Mouse (Mus musculus) lung, postnatal 0 days (tissue): ENCODE data around the gene Fndc3a.

Experiments used
- CTCF ChIP-seq: IDR thresholded peaks from 2 replicates; pipeline ENCODE4 v1.5.1; 2016; ENCODE audit warnings: antibody characterized with exemption, mild to moderate bottlenecking
- EP300 ChIP-seq: IDR thresholded peaks from 2 replicates; pipeline ENCODE4 v1.6.1; 2016; ENCODE audit warnings: antibody characterized with exemption, mild to moderate bottlenecking, control low read depth

DNA sequence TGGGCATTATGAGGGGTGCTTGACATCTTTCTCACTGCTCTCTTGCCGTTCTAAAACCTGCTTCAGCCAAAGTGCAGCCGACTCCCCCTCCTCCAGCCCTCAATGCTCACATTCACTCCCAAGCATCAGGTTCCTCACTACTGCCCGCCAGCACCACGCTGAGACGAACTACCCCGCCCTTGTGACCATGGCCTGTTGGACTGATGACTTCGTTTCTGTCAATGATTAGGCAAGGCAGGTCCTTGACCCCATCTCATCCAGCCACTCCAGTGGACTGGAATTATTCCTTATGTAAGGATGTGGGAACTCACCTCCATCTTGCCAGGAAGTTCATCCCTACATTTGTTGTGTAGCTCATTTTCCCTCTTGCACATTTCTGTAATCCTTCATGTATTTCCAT is 175.9 kb downstream of the Fndc3a start:
- TF ChIP-seq CTCF: no peak
- no peak for TF ChIP-seq EP300
